Mouse (Mus musculus) limb, embryonic 14.5 days (tissue): ENCODE data around the gene Whamm. TPM values are rescaled to one million over a fixed set of nuclear protein-coding genes. Genes with fewer than 3 reads are reported as not detected.

Experiments
- ATAC-seq: fragments of 200-750 bp; cut with Nextera tagmentation; 2 replicates; pipeline ENCODE4 v1.8.0; 2017; ENCODE audit warnings: low read depth, moderate number of reproducible peaks, moderate TSS enrichment; ENCODE audit not compliant: low FRiP score
- DNase-seq: peaks from one replicate; pipeline ENCODE4 v3.0.0-alpha.2; 2015; ENCODE audit warnings: low spot score
- H3K27ac ChIP-seq: fragments of 300-500 bp; sonication (generic); replicated peaks from 2 replicates; pipeline ENCODE4 v1.5.1; 2014; ENCODE audit warnings: low read depth, mild to moderate bottlenecking, low read length, moderate library complexity, mixed read lengths
- H3K27me3 ChIP-seq: fragments of 300-500 bp; sonication (generic); 2 replicates; pipeline ENCODE4 v1.6.1; 2014; ENCODE audit warnings: low read length, mixed read lengths; ENCODE audit not compliant: control insufficient read depth, insufficient read depth
- H3K36me3 ChIP-seq: fragments of 300-500 bp; sonication (generic); 2 replicates; pipeline ENCODE4 v1.6.1; 2014; ENCODE audit warnings: mild to moderate bottlenecking, low read length, moderate library complexity, mixed read lengths; ENCODE audit not compliant: control insufficient read depth, insufficient read depth
- H3K4me1 ChIP-seq: fragments of 300-500 bp; sonication (generic); 2 replicates; pipeline ENCODE4 v1.6.1; 2014; ENCODE audit warnings: antibody characterized with exemption, low read length, mixed read lengths; ENCODE audit not compliant: control insufficient read depth, insufficient read depth
- H3K4me2 ChIP-seq: fragments of 300-500 bp; sonication (generic); replicated peaks from 2 replicates; pipeline ENCODE4 v1.6.1; 2014; ENCODE audit warnings: low read depth, mild to moderate bottlenecking, low read length, moderate library complexity; ENCODE audit not compliant: severe bottlenecking
- H3K4me3 ChIP-seq: fragments of 300-500 bp; sonication (generic); replicated peaks from 2 replicates; pipeline ENCODE4 v1.5.1; 2014; ENCODE audit warnings: low read length
- H3K9ac ChIP-seq: fragments of 300-500 bp; sonication (generic); 2 replicates; pipeline ENCODE4 v1.6.1; 2014; ENCODE audit warnings: mild to moderate bottlenecking, low read depth, low read length, moderate library complexity; ENCODE audit not compliant: severe bottlenecking
- H3K9me3 ChIP-seq: fragments of 300-500 bp; sonication (generic); 2 replicates; pipeline ENCODE4 v1.6.1; 2016; ENCODE audit warnings: low read length; ENCODE audit not compliant: control insufficient read depth
- POLR2A ChIP-seq: fragments of 200-500 bp; IDR thresholded peaks from 2 replicates; pipeline ENCODE4 v1.8.0; 2012; ENCODE audit warnings: inconsistent platforms, mild to moderate bottlenecking, moderate library complexity, borderline replicate concordance; ENCODE audit not compliant: insufficient read depth, insufficient read length; ENCODE audit errors: extremely low read depth
- WGBS: fragments of 180-500 bp; shearing (Covaris S2); extraction: QIAGEN DNeasy Blood & Tissue Kit; methylation state at CpG from one replicate; pipeline ENCODE4 v1.1.7; 2014; 5-methylcytosine and 5-hydroxymethylcytosine counted together
- microRNA counts: library from miRNA; unstranded; fragments of <30 nt; microRNA quantifications from one replicate; lab custom pipeline; 2016
- polyA plus RNA-seq, 2 experiments: library from polyadenylated mRNA; depleted of rRNA in 1 of 2; stranded (reverse) in 1 of 2; unstranded in 1 of 2; fragments of >200 nt; fragmentation: Nextera tagmentation in 1 of 2; extraction: Ambion mirVana in 1 of 2; gene quantifications; 2 replicates each; pipeline versions ENCODE4 v1.2.1 to v1.2.3; 2012 to 2014

Gene Whamm
- polyA plus RNA-seq, 2 experiments = 5.4 to 10.4 TPM

- Histone ChIP-seq H3K9me3 (peaks cover 5% of the 10 kb centered on the region; the same call in 1 of the 2 replicates), H3K36me3 (no peaks in the 10 kb centered on the region), H3K27ac (no peak overlapping the region), H3K4me3 (no peak overlapping the region), H3K9ac (no peak overlapping the region), H3K4me1 (no peaks in the 10 kb centered on the region), H3K4me2 (no peak overlapping the region), H3K27me3 (no peaks in the 10 kb centered on the region)
- ATAC-seq = no peak
- no peak for TF ChIP-seq POLR2A
- no peak for DNase-seq
- WGBS = 62% methylated on average over 2 of the region's 2 CpGs
These were observed 55.4 kb downstream of the Whamm start for GRCm38 (mm10) chr7:81626460-81626859.

GRCm38 (mm10) chr7:81631261-81631660 lies 60.2 kb downstream of the Whamm start:
- no peaks in the 10 kb centered on the region for H3K36me3 ChIP-seq
- no peaks in the 10 kb centered on the region for H3K4me1 ChIP-seq
- no peaks in the 10 kb centered on the region for H3K27me3 ChIP-seq
- no peak overlapping the region for H3K9ac ChIP-seq
- no peak for ATAC-seq
- H3K9me3 ChIP-seq = peaks cover 3% of the 10 kb centered on the region; the same call in 1 of the 2 replicates
- no peak overlapping the region for H3K27ac ChIP-seq
- 75% methylated on average over 8 of the region's 8 CpGs for WGBS
- TF ChIP-seq POLR2A = no peak
- no peak overlapping the region for H3K4me3 ChIP-seq
- no peak overlapping the region for H3K4me2 ChIP-seq
- DNase-seq = no peak

- Histone ChIP-seq H3K27ac (no peak overlapping the region), H3K4me3 (no peak overlapping the region), H3K4me2 (no peak overlapping the region), H3K4me1 (no peaks in the 10 kb centered on the region), H3K36me3 (no peaks in the 10 kb centered on the region), H3K9ac (no peak overlapping the region), H3K27me3 (no peaks in the 10 kb centered on the region), H3K9me3 (no peaks in the 10 kb centered on the region)
- 73% methylated on average over 6 of the region's 6 CpGs for WGBS
- no peak for TF ChIP-seq POLR2A
- ATAC-seq (no peak), DNase-seq (no peak)
These were observed 61.5 kb downstream of the Whamm start for GRCm38 (mm10) chr7:81632586-81632985.

- H3K4me2 ChIP-seq = no peak overlapping the region
- H3K36me3 ChIP-seq = no peaks in the 10 kb centered on the region
- no peak overlapping the region for H3K4me3 ChIP-seq
- H3K27me3 ChIP-seq = no peaks in the 10 kb centered on the region
- no peaks in the 10 kb centered on the region for H3K9me3 ChIP-seq
- WGBS = 90% methylated on average over 6 of the region's 6 CpGs
- no peak for ATAC-seq
- no peak overlapping the region for H3K9ac ChIP-seq
- DNase-seq = no peak
- no peak for TF ChIP-seq POLR2A
- no peaks in the 10 kb centered on the region for H3K4me1 ChIP-seq
- H3K27ac ChIP-seq = no peak overlapping the region
These were observed 70.0 kb downstream of the Whamm start for GRCm38 (mm10) chr7:81641101-81641500.

GRCm38 (mm10) chr7:81644551-81645235 lies 73.6 kb downstream of the Whamm start:
- H3K9ac ChIP-seq = no peak overlapping the region
- H3K4me1 ChIP-seq = no peaks in the 10 kb centered on the region
- no peak overlapping the region for H3K4me2 ChIP-seq
- no peaks in the 10 kb centered on the region for H3K9me3 ChIP-seq
- 67% methylated on average over 7 of the region's 7 CpGs for WGBS
- no peak for DNase-seq
- no peak for ATAC-seq
- no peak for TF ChIP-seq POLR2A
- no peaks in the 10 kb centered on the region for H3K27me3 ChIP-seq
- H3K4me3 ChIP-seq = no peak overlapping the region
- no peak overlapping the region for H3K27ac ChIP-seq
- H3K36me3 ChIP-seq = no peaks in the 10 kb centered on the region

MicroRNAs encoded within 50 kb of the gene (microRNA counts, 519-probe panel; counts per million panel counts)
- microRNA mmu-miR-1839-3p (lab: Ali Mortazavi, UCI) (not detected), microRNA mmu-miR-1839-5p (lab: Ali Mortazavi, UCI) (2,859 counts per million, percentile 52 among the panel's probes with 10 or more counts)

Other genes starting within 250 kb of the Whamm start
- 1,944 and 2,727 TPM in 2 replicates for gene Rps17, start 226.0 kb upstream of the Whamm start, polyA plus RNA-seq (2012; rRNA removed)
- gene Rps17, start 226.0 kb upstream of the Whamm start, polyA plus RNA-seq (2014; fragmentation: Nextera tagmentation; extraction: Ambion mirVana) = 1,353 and 1,439 TPM in 2 replicates
- gene Cpeb1, start 115.8 kb upstream of the Whamm start, polyA plus RNA-seq (2012; rRNA removed) = 1.00 and 1.1 TPM in 2 replicates
- gene Cpeb1, start 115.8 kb upstream of the Whamm start, polyA plus RNA-seq (2014; fragmentation: Nextera tagmentation; extraction: Ambion mirVana) = 0.10 and 0.77 TPM in 2 replicates
- 0.33 and 0.54 TPM in 2 replicates for gene Ap3b2, start 77.3 kb upstream of the Whamm start, polyA plus RNA-seq (2012; rRNA removed)
- gene Ap3b2, start 77.3 kb upstream of the Whamm start, polyA plus RNA-seq (2014; fragmentation: Nextera tagmentation; extraction: Ambion mirVana) = 0.23 TPM in 1 of 2 replicates, not detected in the other
- not detected in 2 replicates for gene BC048679, start 73.0 kb upstream of the Whamm start, polyA plus RNA-seq (2012; rRNA removed)
- gene BC048679, start 73.0 kb upstream of the Whamm start, polyA plus RNA-seq (2014; fragmentation: Nextera tagmentation; extraction: Ambion mirVana) = not detected in 2 replicates
- gene Fsd2, start 4.3 kb upstream of the Whamm start, polyA plus RNA-seq (2012; rRNA removed) = 0.68 and 0.78 TPM in 2 replicates
- gene Fsd2, start 4.3 kb upstream of the Whamm start, polyA plus RNA-seq (2014; fragmentation: Nextera tagmentation; extraction: Ambion mirVana) = 0.58 and 1.3 TPM in 2 replicates
- 15.3 and 15.5 TPM in 2 replicates for gene Homer2, start 136.3 kb downstream of the Whamm start, polyA plus RNA-seq (2012; rRNA removed)
- gene Homer2, start 136.3 kb downstream of the Whamm start, polyA plus RNA-seq (2014; fragmentation: Nextera tagmentation; extraction: Ambion mirVana) = 25.8 and 29.6 TPM in 2 replicates
- 38.8 and 46.8 TPM in 2 replicates for gene Ramac, start 191.7 kb downstream of the Whamm start, polyA plus RNA-seq (2012; rRNA removed)
- 103 TPM in 2 replicates for gene Ramac, start 191.7 kb downstream of the Whamm start, polyA plus RNA-seq (2014; fragmentation: Nextera tagmentation; extraction: Ambion mirVana)
- 41.3 and 52.9 TPM in 2 replicates for gene 3110040N11Rik, start 218.2 kb downstream of the Whamm start, polyA plus RNA-seq (2012; rRNA removed)
- 54.7 and 63.5 TPM in 2 replicates for gene 3110040N11Rik, start 218.2 kb downstream of the Whamm start, polyA plus RNA-seq (2014; fragmentation: Nextera tagmentation; extraction: Ambion mirVana)